Mouse (Mus musculus) embryonic fibroblast, embryonic 13.5 days (primary cell): ENCODE results near the gene Tmtc2.

Experiments
- CTCF ChIP-seq: IDR thresholded peaks from 2 replicates; pipeline ENCODE4 v1.5.1; 2011; ENCODE audit warnings: mild to moderate bottlenecking, control low read depth, low read length, moderate library complexity, borderline replicate concordance; ENCODE audit not compliant: insufficient read depth
- POLR2A ChIP-seq: IDR thresholded peaks from 2 replicates; pipeline ENCODE4 v1.6.1; 2011; ENCODE audit warnings: low read depth, mild to moderate bottlenecking, control low read depth, low read length, moderate library complexity

- no peak for TF ChIP-seq CTCF
- no peak for TF ChIP-seq POLR2A
Measured at GRCm38 (mm10) chr10:105319299-105320057, 254.8 kb downstream of the Tmtc2 start.
